ENCODE assay signal across 26 mouse cellular contexts in the genomic region with DNA sequence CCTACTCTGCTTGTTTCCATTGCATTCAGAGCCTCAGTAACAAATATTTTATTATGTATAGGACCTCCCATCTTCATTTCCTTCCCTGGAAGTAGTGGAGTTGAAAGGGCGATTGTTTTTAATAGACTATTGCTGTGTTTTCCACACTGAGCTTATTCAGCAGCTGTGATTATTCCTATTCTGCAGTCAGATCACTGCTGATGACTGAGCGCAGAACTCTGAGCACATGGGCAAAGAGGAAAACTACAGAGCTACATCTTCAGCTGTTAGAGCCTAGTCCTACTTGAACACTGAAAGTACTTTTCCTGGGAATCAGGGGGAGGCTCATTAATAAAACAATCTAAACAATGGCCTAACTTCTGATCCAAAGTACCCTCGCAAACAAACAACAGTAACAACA. TPM values are rescaled to one million over a fixed set of nuclear protein-coding genes. Genes with fewer than 3 reads are reported as not detected.
DNase-seq lines count a peak whose midpoint lies in the region; ATAC-seq and TF ChIP-seq lines count a peak whose summit lies in the region.
"Had no signal": no experiment of that assay in that cellular context is flagged by ENCODE, and none has a peak within 500 bp of the region (broad histone marks: within the 10 kb centered on the region; RNA-seq: fewer than 3 reads in every experiment).

No protein-coding gene starts in this region.

- no peak overlapping the region for H3K27ac ChIP-seq in forebrain, embryonic 14.5 days (ENCODE audit: low read depth, low read length)
- no peak overlapping the region for H3K27ac ChIP-seq in forebrain, embryonic 10.5 days
- H3K27ac ChIP-seq in hindbrain, postnatal 0 days, result no peak overlapping the region
- no peak overlapping the region for H3K27ac ChIP-seq in hindbrain, embryonic 12.5 days
- H3K27ac ChIP-seq: embryonic facial prominence, embryonic 10.5 days; embryonic facial prominence, embryonic 12.5 days; forebrain, embryonic 13.5 days had no signal

- WGBS in forebrain, embryonic 14.5 days, result 82% methylated on average over 3 of the region's 3 CpGs
- WGBS in forebrain, embryonic 10.5 days, result 90% methylated on average over 3 of the region's 3 CpGs
- WGBS in hindbrain, postnatal 0 days, result 81% methylated on average over 3 of the region's 3 CpGs
- WGBS in hindbrain, embryonic 12.5 days, result 91% methylated on average over 3 of the region's 3 CpGs

- no peaks in the 10 kb centered on the region for H3K27me3 ChIP-seq in forebrain, embryonic 14.5 days (replicated peaks; ENCODE audit: control insufficient read depth, insufficient read depth, low read length)
- no peaks in the 10 kb centered on the region for H3K27me3 ChIP-seq in forebrain, embryonic 10.5 days (ENCODE audit: poor library complexity, severe bottlenecking)
- H3K27me3 ChIP-seq in hindbrain, postnatal 0 days (ENCODE audit: insufficient read depth, low read length), result no peaks in the 10 kb centered on the region
- H3K27me3 ChIP-seq in hindbrain, embryonic 12.5 days, result no peaks in the 10 kb centered on the region
- H3K27me3 ChIP-seq: CH12.LX; embryonic facial prominence, embryonic 12.5 days; forebrain, embryonic 13.5 days; Patski had no signal

- TF ChIP-seq CTCF in hindbrain, postnatal 0 days (IDR thresholded peaks at IDR 0.05; ENCODE audit: low read depth), result no peak

- no peaks in the 10 kb centered on the region; the same call in 1 of the 2 replicates for H3K4me1 ChIP-seq in forebrain, embryonic 14.5 days (ENCODE audit: control insufficient read depth, insufficient read depth, low read length)
- H3K4me1 ChIP-seq in forebrain, embryonic 10.5 days, result peaks cover 6% of the 10 kb centered on the region
- H3K4me1 ChIP-seq in hindbrain, postnatal 0 days (ENCODE audit: insufficient read depth, low read length), result no peaks in the 10 kb centered on the region
- H3K4me1 ChIP-seq in hindbrain, embryonic 12.5 days, result peaks cover 6% of the 10 kb centered on the region
- H3K4me1 ChIP-seq: embryonic facial prominence, embryonic 12.5 days had no signal

- H3K36me3 ChIP-seq in forebrain, embryonic 14.5 days (ENCODE audit: control insufficient read depth, insufficient read depth, low read length), result no peaks in the 10 kb centered on the region
- no peaks in the 10 kb centered on the region for H3K36me3 ChIP-seq in forebrain, embryonic 10.5 days (replicated peaks)
- H3K36me3 ChIP-seq in hindbrain, postnatal 0 days (ENCODE audit: insufficient read depth, low read length), result no peaks in the 10 kb centered on the region
- H3K36me3 ChIP-seq in hindbrain, embryonic 12.5 days, result no peaks in the 10 kb centered on the region
- H3K36me3 ChIP-seq: embryonic facial prominence, embryonic 10.5 days; embryonic facial prominence, embryonic 12.5 days; G1E had no signal

- H3K4me2 ChIP-seq in forebrain, embryonic 14.5 days (ENCODE audit: low read length), result no peak overlapping the region
- no peak overlapping the region for H3K4me2 ChIP-seq in hindbrain, postnatal 0 days (ENCODE audit: low read depth, low read length)
- H3K4me2 ChIP-seq in hindbrain, embryonic 12.5 days (replicated peaks), result no peak overlapping the region
- H3K4me2 ChIP-seq: embryonic facial prominence, embryonic 12.5 days; forebrain, embryonic 13.5 days had no signal

- no peak overlapping the region for H3K4me3 ChIP-seq in forebrain, embryonic 14.5 days (ENCODE audit: low read depth, low read length)
- no peak overlapping the region for H3K4me3 ChIP-seq in forebrain, embryonic 10.5 days
- H3K4me3 ChIP-seq in hindbrain, postnatal 0 days (ENCODE audit: low read length), result no peak overlapping the region
- no peak overlapping the region for H3K4me3 ChIP-seq in hindbrain, embryonic 12.5 days
- H3K4me3 ChIP-seq: embryonic facial prominence, embryonic 10.5 days; embryonic facial prominence, embryonic 12.5 days; forebrain, embryonic 13.5 days had no signal

- 0 out of 2 replicates have a peak, but pooled peaks have one; percentile 26 for ATAC-seq in forebrain, embryonic 14.5 days
- ATAC-seq in frontal cortex, adult (ENCODE audit: low TSS enrichment), result peak; percentile 51
- ATAC-seq in hindbrain, postnatal 0 days, result 0 out of 2 replicates have a peak, but pooled peaks have one; percentile 58
- no peak for ATAC-seq in hindbrain, embryonic 12.5 days (ENCODE audit: low FRiP score)
- ATAC-seq: activated CD4-positive, CD25-positive, alpha-beta regulatory T cell, adult 4 months; CD4-positive, CD25-positive, alpha-beta regulatory T cell, adult 4 months; forebrain, embryonic 13.5 days; forebrain, embryonic 16.5 days; Patski had no signal

- DNase-seq in forebrain, embryonic 14.5 days (ENCODE audit: low spot score), result no peak
- no peak for DNase-seq in forebrain, embryonic 10.5 days (ENCODE audit: extremely low spot score, low spot score)
- no peak for DNase-seq in frontal cortex, adult 2 months (ENCODE audit: extremely low spot score in 1 of 2, low spot score in 1 of 2)
- DNase-seq in hindbrain, postnatal 0 days (ENCODE audit: low spot score), result peak; percentile 18
- DNase-seq in brain, adult 2 months (ENCODE audit: low read depth, low spot score), result peak; percentile 79
- DNase-seq in layer of hippocampus, adult 8-10 months (ENCODE audit: low spot score in 2 of 2), result no peak
- DNase-seq: adrenal gland, adult 8-10 months; adrenal gland, postnatal 14 days; adrenal gland, postnatal 36 days; B cell, adult 2 months; cerebellum, adult 11-12 months; cerebellum, adult 2 months; cerebellum, adult 9-10 months; cerebellum, postnatal 10 days; cerebellum, postnatal 25 days had no signal

- no peak overlapping the region for H3K9ac ChIP-seq in forebrain, embryonic 14.5 days (ENCODE audit: low read length)
- H3K9ac ChIP-seq in hindbrain, postnatal 0 days (replicated peaks; ENCODE audit: low read length), result no peak overlapping the region
- H3K9ac ChIP-seq in hindbrain, embryonic 12.5 days, result no peak overlapping the region
- H3K9ac ChIP-seq: embryonic facial prominence, embryonic 12.5 days; forebrain, embryonic 13.5 days had no signal

- no peaks in the 10 kb centered on the region for H3K9me3 ChIP-seq in forebrain, embryonic 14.5 days (replicated peaks; ENCODE audit: control insufficient read depth, low read length)
- no peaks in the 10 kb centered on the region for H3K9me3 ChIP-seq in forebrain, embryonic 10.5 days
- no peaks in the 10 kb centered on the region for H3K9me3 ChIP-seq in hindbrain, postnatal 0 days (ENCODE audit: low read length)
- no peaks in the 10 kb centered on the region for H3K9me3 ChIP-seq in hindbrain, embryonic 12.5 days (replicated peaks)
- H3K9me3 ChIP-seq: embryonic facial prominence, embryonic 10.5 days; embryonic facial prominence, embryonic 12.5 days; forebrain, embryonic 13.5 days had no signal

RNA-seq across cellular contexts. Expression of gene Nav3, which starts 23.2 kb away (rescaled TPM):
- polyA plus RNA-seq in forebrain, embryonic 14.5 days (2014; fragmentation: Nextera tagmentation; extraction: Ambion mirVana), result 17.6 and 22.0 TPM in 2 replicates
- polyA plus RNA-seq in forebrain, embryonic 10.5 days (2016; fragmentation: Nextera tagmentation; extraction: Ambion mirVana), result 1.00 and 1.0 TPM in 2 replicates
- 30.1 and 34.3 TPM in 2 replicates for polyA plus RNA-seq in frontal cortex, adult 2 months (2012; rRNA removed)
- total RNA-seq in hindbrain, postnatal 0 days (2014; rRNA removed), result 98.1 and 125 TPM in 2 replicates
- 18.2 and 19.2 TPM in 2 replicates for polyA plus RNA-seq in hindbrain, postnatal 0 days (2015; fragmentation: Nextera tagmentation; extraction: Ambion mirVana)
- polyA plus RNA-seq in hindbrain, embryonic 12.5 days (2016; fragmentation: Nextera tagmentation; extraction: Ambion mirVana), result 16.0 and 22.6 TPM in 2 replicates
- 10 to 100 TPM; 78.0 to 87.9 (median 83.6) TPM for total RNA-seq in layer of hippocampus, adult 8-10 months (2022)
- polyA plus RNA-seq: G1E had no signal

Comparison
In these comparisons a context has a peak if more than half of its experiments do, and no peak if none do; other contexts are left out.
1. DNase-seq: peak in hindbrain, postnatal 0 days (single experiment) and brain, adult 2 months (single experiment); none in forebrain, embryonic 14.5 days (single experiment), forebrain, embryonic 10.5 days (single experiment), frontal cortex, adult 2 months (0 of 2) and layer of hippocampus, adult 8-10 months (0 of 2).